Mouse (Mus musculus): ENCODE measurements around the gene Tmem262. TPM values are rescaled to one million over a fixed set of nuclear protein-coding genes. Genes with fewer than 3 reads are reported as not detected.

Gene Tmem262
- polyA plus RNA-seq, 1 experiment from 2014 or later, result not detected

- peaks cover 36% of the 10 kb centered on the region for H3K36me3 ChIP-seq
- no peak within 1 kb of the TSS for H3K4me2 ChIP-seq
- peak within 1 kb of the TSS; percentile 5; the same call in 1 of the 2 replicates for H3K9ac ChIP-seq
- ATAC-seq (ENCODE audit: low read depth), result no peak
- H3K27ac ChIP-seq (replicated peaks), result no peak within 1 kb of the TSS
- H3K4me3 ChIP-seq, result no peak within 1 kb of the TSS
- no peaks in the 10 kb centered on the region for H3K27me3 ChIP-seq
- no peaks in the 10 kb centered on the region for H3K9me3 ChIP-seq
- H3K4me1 ChIP-seq (replicated peaks), result peaks cover 34% of the 10 kb centered on the region
- WGBS, result 91% methylated on average over 9 of the region's 9 CpGs
Observed at GRCm38 (mm10) chr19:6082156-6082555, 2.3 kb downstream of the Tmem262 start, which contains the start of gene Gm28374. Gene Gm28374 (minus strand): TSS chr19:6082256.

- Histone ChIP-seq H3K9me3 (no peaks in the 10 kb centered on the region), H3K36me3 (peaks cover 33% of the 10 kb centered on the region), H3K4me1 (replicated peaks) (peaks cover 27% of the 10 kb centered on the region), H3K27ac (replicated peaks) (peak within 1 kb of the TSS; percentile 67), H3K27me3 (no peaks in the 10 kb centered on the region), H3K4me2 (peak within 1 kb of the TSS; percentile 95), H3K4me3 (peak within 1 kb of the TSS; percentile 70), H3K9ac (peak within 1 kb of the TSS; percentile 85)
- peak; percentile 92 for ATAC-seq (ENCODE audit: low read depth)
- WGBS, result under 1% methylated on average over 58 of the region's 58 CpGs
Observed at GRCm38 (mm10) chr19:6084478-6085248, 4.8 kb downstream of the Tmem262 start, which contains the start of the genes Zfpl1 and Cdca5. Gene Zfpl1 (minus strand): TSS chr19:6084956. Gene Cdca5 (plus strand): TSS chr19:6084983.

- Histone ChIP-seq H3K27me3 (no peaks in the 10 kb centered on the region), H3K27ac (replicated peaks) (no peak overlapping the region), H3K4me3 (peak overlapping the region; percentile 70), H3K4me1 (replicated peaks) (peaks cover 27% of the 10 kb centered on the region), H3K36me3 (peaks cover 33% of the 10 kb centered on the region), H3K4me2 (peak overlapping the region; percentile 95), H3K9ac (peak overlapping the region; percentile 60), H3K9me3 (no peaks in the 10 kb centered on the region)
- 0% methylated on average over 17 of the region's 17 CpGs for WGBS
- ATAC-seq (ENCODE audit: low read depth), result peak; percentile 76
Observed at GRCm38 (mm10) chr19:6085417-6085879, 5.6 kb downstream of the Tmem262 start.

DNA sequence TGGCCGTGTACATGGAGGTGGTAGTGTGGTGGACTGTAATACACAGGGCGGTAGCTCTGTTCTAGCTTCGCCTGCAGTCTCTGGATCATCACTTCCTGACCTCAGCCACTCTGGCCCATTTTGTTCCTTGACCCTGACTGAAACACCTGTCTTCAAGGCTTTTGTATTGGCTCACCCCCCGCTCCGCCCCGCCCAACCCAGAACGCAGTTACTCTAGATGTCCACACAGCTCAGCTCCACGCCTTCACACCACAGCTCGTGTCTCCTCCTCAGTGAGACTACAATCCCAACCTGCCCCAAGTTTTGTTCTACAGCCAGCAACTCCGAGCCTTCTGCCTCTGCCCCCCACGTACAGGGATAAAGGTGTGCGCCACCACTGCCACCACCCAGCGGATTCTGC is 9.0 kb downstream of the Tmem262 start:
- peaks cover 18% of the 10 kb centered on the region for H3K4me1 ChIP-seq (replicated peaks)
- WGBS, result 90% methylated on average over 13 of the region's 13 CpGs
- H3K4me2 ChIP-seq, result no peak overlapping the region
- H3K36me3 ChIP-seq, result peaks cover 14% of the 10 kb centered on the region; the same call in 1 of the 2 replicates
- H3K27ac ChIP-seq (replicated peaks), result no peak overlapping the region
- H3K9me3 ChIP-seq, result no peaks in the 10 kb centered on the region
- ATAC-seq (ENCODE audit: low read depth), result no peak
- no peaks in the 10 kb centered on the region for H3K27me3 ChIP-seq
- no peak overlapping the region for H3K4me3 ChIP-seq
- no peak overlapping the region for H3K9ac ChIP-seq

DNA sequence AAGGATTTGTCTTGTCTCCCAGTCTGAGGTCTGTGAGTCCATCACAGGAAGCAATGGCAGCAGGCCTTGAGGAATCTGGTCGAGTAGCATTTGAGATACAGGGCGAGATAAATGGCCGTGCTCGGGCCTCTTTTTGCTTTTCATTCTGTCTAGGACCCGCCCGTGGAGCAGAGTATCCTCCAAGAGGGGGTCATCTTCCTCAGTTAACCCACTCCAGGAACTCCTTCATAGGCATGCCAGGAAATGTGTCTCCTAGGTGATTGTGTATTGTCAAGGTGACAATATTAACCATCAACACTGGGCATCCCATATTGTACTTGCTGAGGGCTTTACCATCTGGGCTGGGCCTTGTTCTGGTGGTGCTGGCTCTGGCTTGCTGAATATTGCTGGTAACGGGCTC is 14.3 kb downstream of the Tmem262 start, which contains the start of gene AC131692.1:
AC131692.1 (plus strand) TSS at position 301 of the 400 bp plus-strand sequence.
- no peaks in the 10 kb centered on the region for H3K27me3 ChIP-seq
- no peak for ATAC-seq (ENCODE audit: low read depth)
- H3K4me2 ChIP-seq, result no peak within 1 kb of the TSS
- H3K27ac ChIP-seq (replicated peaks), result no peak within 1 kb of the TSS
- no peak within 1 kb of the TSS for H3K4me3 ChIP-seq
- 89% methylated on average over 7 of the region's 7 CpGs for WGBS
- H3K9me3 ChIP-seq, result no peaks in the 10 kb centered on the region
- H3K36me3 ChIP-seq, result peaks cover 14% of the 10 kb centered on the region; the same call in 1 of the 2 replicates
- H3K9ac ChIP-seq, result no peak within 1 kb of the TSS
- no peaks in the 10 kb centered on the region for H3K4me1 ChIP-seq (replicated peaks)

- WGBS, result 89% methylated on average over 3 of the region's 3 CpGs
- H3K4me3 ChIP-seq, result no peak overlapping the region
- no peak for ATAC-seq (ENCODE audit: low read depth)
- H3K4me1 ChIP-seq (replicated peaks), result no peaks in the 10 kb centered on the region
- no peaks in the 10 kb centered on the region for H3K27me3 ChIP-seq
- H3K36me3 ChIP-seq, result no peaks in the 10 kb centered on the region
- no peak overlapping the region for H3K4me2 ChIP-seq
- H3K9ac ChIP-seq, result no peak overlapping the region
- H3K9me3 ChIP-seq, result no peaks in the 10 kb centered on the region
- no peak overlapping the region for H3K27ac ChIP-seq (replicated peaks)
Observed at GRCm38 (mm10) chr19:6097847-6098246, 18.0 kb downstream of the Tmem262 start.

DNA sequence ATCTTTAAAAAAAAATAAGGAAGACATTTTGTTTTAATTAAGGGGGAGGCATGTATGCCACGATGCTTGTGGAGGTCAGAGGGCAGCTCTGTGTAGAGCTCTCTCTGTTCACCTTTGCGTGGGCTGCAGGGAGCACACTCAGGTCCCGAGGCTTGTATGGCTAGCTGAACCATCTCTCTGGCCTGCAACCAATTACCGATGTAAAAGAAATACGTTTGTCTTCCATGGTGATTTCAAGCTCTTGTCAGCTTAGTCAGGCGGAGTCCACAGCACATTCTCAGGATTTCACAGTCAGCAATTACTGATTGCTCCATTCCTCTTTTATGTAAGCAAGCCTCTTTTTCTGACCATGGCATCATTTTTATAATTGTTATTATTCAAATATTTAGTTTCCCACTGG is 21.4 kb downstream of the Tmem262 start:
- no peak overlapping the region for H3K4me2 ChIP-seq
- no peak overlapping the region for H3K27ac ChIP-seq (replicated peaks)
- H3K27me3 ChIP-seq, result no peaks in the 10 kb centered on the region
- H3K36me3 ChIP-seq, result no peaks in the 10 kb centered on the region
- H3K9me3 ChIP-seq, result no peaks in the 10 kb centered on the region
- no peak overlapping the region for H3K4me3 ChIP-seq
- H3K4me1 ChIP-seq (replicated peaks), result no peaks in the 10 kb centered on the region
- no peak overlapping the region for H3K9ac ChIP-seq
- 45% methylated on average over 6 of the region's 6 CpGs for WGBS
- no peak for ATAC-seq (ENCODE audit: low read depth)

DNA sequence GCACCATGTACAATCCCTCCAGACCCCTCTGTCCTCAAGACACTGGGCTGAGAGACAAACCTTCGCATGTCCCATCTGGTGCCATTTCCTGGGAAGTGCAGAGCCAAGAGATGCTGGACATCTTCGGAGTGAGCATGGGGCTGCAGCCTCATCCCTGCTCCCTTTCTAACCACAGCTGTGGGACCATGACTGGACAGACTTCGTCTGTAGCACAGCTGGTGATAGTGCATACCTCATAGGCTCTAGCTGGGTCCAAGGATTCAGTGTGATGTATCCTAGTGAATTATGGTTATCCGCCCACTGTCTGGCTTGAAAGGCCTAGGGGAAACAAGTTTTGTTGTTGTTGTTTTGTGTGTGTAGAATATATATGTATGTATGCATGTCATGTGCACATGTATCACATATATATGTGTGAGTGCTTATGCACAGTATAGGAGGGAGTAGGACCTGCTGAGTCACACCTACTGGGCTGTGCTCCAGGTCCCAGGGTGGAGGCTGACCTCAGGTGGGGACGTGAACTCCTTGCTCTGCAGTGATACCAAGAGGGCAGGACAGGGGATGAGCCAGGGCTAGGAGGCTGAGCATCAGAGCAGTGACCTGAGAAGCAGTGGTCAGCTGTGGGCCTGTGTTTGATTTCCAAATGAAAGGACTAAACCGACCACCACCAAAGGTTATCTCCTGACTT is 22.5 kb downstream of the Tmem262 start:
- Histone ChIP-seq H3K4me3 (no peak overlapping the region), H3K27me3 (no peaks in the 10 kb centered on the region), H3K4me1 (replicated peaks) (no peaks in the 10 kb centered on the region), H3K27ac (replicated peaks) (no peak overlapping the region), H3K4me2 (no peak overlapping the region), H3K9ac (no peak overlapping the region), H3K9me3 (no peaks in the 10 kb centered on the region), H3K36me3 (no peaks in the 10 kb centered on the region)
- WGBS, result 81% methylated on average over 6 of the region's 6 CpGs
- ATAC-seq (ENCODE audit: low read depth), result no peak

DNA sequence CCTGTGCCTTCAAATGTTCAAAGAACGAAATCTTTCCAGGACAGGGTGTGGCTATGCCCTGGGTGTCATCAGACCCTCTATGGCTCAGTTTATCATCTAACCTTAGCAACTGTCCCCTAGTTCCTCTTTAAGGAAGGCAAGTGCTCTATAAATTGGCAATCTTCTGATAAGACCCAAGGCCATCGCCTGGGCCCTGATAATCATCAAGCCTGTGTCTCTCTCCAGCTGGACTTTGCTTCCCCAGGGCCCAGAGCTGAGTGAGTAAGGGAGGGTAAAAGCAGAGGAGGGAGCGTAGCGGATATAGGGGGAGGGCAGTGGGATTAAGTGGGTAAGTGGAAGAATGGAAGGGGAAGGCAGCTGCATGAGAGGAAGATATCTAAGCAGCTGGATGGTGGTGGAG is 24.6 kb downstream of the Tmem262 start:
- H3K4me3 ChIP-seq, result no peak overlapping the region
- ATAC-seq (ENCODE audit: low read depth), result no peak
- 0 out of 2 replicates have a peak overlapping the region, but pooled peaks have one; percentile 8 for H3K9ac ChIP-seq

GRCm38 (mm10) chr19:6105586-6105985 is 25.8 kb downstream of the Tmem262 start, which contains the start of gene Naaladl1:
Gene Naaladl1 (plus strand): TSS chr19:6105782.
- WGBS, result 90% methylated on average over 7 of the region's 7 CpGs
- no peaks in the 10 kb centered on the region for H3K4me1 ChIP-seq (replicated peaks)
- no peaks in the 10 kb centered on the region for H3K9me3 ChIP-seq
- no peak for ATAC-seq (ENCODE audit: low read depth)
- no peak within 1 kb of the TSS for H3K27ac ChIP-seq (replicated peaks)
- no peak within 1 kb of the TSS for H3K4me2 ChIP-seq
- H3K36me3 ChIP-seq, result no peaks in the 10 kb centered on the region
- no peaks in the 10 kb centered on the region for H3K27me3 ChIP-seq
- 0 out of 2 replicates have a peak within 1 kb of the TSS, but pooled peaks have one; percentile 8 for H3K9ac ChIP-seq
- no peak within 1 kb of the TSS for H3K4me3 ChIP-seq

More for the DNA sequence above, 24.6 kb downstream of the Tmem262 start:
- H3K4me1 ChIP-seq (replicated peaks), result no peaks in the 10 kb centered on the region
- H3K4me2 ChIP-seq, result no peak overlapping the region
- 94% methylated on average over 4 of the region's 4 CpGs for WGBS
- H3K36me3 ChIP-seq, result no peaks in the 10 kb centered on the region
- H3K27me3 ChIP-seq, result no peaks in the 10 kb centered on the region
- no peak overlapping the region for H3K27ac ChIP-seq (replicated peaks)
- no peaks in the 10 kb centered on the region for H3K9me3 ChIP-seq

- Histone ChIP-seq H3K27me3 (no peaks in the 10 kb centered on the region), H3K4me2 (no peak overlapping the region), H3K4me3 (no peak overlapping the region), H3K9ac (no peak overlapping the region), H3K27ac (replicated peaks) (no peak overlapping the region), H3K9me3 (no peaks in the 10 kb centered on the region), H3K36me3 (peaks cover 39% of the 10 kb centered on the region), H3K4me1 (replicated peaks) (peaks cover 17% of the 10 kb centered on the region)
- 65% methylated on average over 6 of the region's 6 CpGs for WGBS
- no peak for ATAC-seq (ENCODE audit: low read depth)
Observed at GRCm38 (mm10) chr19:6113116-6113515, 33.3 kb downstream of the Tmem262 start.

Measured in neural tube, embryonic 13.5 days (tissue).